Mouse (Mus musculus) monocyte, adult 2 months (primary cell): Measurements from ENCODE around the gene Ppp1r1b.
"Not testable (repeated sequence)": the region's sequence is repeated elsewhere in the genome, so short reads cannot be mapped to it uniquely, and the experiment has no call there.

Experiments used
- DNase-seq, 2 experiments: peaks; one replicate each; pipeline ENCODE4 v3.0.0; 2022; ENCODE audit warnings: low spot score in 2 of 2, low read depth in 1 of 2

Gene Ppp1r1b

GRCm38 (mm10) chr11:98371556-98372240, 23.5 kb downstream of the Ppp1r1b start:
- DNase-seq = no peak

DNA sequence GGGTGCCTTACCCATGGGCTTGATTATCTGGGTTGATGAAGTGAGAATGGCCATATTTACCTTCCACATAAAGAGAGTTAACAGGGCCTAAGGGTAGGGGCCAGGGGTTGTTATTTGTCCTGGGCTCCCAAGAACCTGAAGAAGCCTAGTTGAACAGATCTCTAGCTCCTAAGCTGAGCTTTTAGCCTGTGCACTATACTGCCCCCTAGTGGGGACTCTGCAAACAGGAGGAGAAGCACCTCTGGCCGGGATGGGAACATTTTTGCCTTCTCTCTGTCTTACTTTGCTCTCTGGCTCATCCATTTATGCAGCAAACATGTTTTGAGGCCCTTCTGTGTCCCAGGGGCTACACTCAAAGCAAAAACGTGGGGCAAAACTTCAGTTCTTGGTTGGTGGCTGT, 24.2 kb downstream of the Ppp1r1b start:
- no peak for DNase-seq

DNA sequence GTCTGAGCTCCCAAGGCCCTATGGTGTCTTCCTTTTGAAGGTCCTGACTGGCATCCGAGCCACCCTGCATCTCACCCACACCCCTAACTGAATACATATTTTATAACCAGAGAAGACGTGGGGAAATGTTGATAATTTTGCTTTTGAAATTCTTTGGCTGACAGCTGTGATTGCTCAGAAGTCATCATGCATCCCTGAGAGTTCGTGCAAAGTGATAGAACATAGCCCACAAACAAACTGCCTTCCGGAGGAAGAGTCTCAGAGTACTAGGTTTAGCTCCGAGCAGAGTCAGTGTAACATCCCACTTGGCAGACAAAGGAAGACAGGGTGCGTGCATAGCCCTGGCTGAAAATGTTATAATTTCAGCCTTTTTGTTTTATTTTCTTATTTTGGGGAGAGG, 25.0 kb downstream of the Ppp1r1b start:
- no peak for DNase-seq

DNA sequence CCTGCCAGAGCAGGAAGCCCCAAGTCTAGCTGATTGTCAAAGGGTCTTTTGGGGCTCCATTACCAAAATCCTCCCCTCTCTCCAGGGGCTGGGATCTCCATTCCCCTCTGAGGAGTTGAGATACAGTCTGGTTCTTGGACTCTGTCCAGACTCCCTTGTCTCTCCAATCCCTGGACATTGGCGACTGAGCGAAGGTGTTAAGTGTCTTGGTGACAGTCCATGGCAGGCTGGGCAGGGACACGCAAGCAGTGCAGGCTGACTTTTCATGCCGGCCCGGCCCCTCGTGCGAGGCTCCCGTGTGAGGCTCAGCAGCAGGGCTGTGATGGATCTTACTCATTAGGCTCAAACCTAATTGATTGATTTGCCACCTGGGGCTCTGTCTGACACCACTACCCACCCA, 26.1 kb downstream of the Ppp1r1b start:
- DNase-seq = no peak

- DNase-seq = no peak
Observed at GRCm38 (mm10) chr11:98376756-98377155, 28.6 kb downstream of the Ppp1r1b start.

DNA sequence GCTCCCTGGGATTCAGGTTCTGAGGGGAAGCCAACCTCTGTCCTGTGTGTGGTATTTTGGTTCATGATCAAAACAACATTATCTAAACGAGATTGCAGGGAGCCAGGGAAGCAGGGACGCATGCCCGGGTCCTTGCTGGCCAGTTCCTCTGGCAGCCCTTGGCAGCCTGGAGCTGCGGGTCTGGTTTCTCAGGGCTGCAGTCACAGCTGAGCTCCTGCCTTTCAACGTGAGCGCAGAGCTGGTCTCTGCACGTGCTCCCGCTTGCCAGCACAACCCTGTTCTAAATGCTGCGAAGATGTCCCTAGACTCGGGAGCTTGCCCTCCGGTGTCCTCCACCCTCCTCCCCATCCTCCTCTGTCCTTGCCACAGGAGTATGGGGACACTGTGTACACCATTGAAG, 29.6 kb downstream of the Ppp1r1b start:
- no peak for DNase-seq

DNA sequence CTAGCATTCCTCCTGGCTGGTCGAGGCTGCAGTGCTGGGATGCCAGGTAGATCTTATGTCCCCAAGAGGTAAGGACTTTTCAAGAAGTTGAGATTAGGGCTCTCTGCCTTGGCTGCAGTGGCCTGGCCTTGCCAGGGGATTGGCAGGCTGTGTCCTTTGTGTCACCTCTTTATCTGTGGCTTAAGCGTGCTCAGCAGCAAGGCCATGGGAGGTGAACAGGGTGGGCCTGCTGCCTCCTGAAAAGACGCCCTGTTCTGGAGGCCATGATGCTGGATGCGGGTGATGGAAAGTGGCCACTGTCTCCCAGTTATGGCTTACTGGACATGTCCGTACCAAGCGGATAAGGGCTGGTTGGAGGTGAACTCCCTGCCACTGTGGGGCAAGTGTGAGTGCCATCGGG, 31.2 kb downstream of the Ppp1r1b start:
- DNase-seq = no peak

DNA sequence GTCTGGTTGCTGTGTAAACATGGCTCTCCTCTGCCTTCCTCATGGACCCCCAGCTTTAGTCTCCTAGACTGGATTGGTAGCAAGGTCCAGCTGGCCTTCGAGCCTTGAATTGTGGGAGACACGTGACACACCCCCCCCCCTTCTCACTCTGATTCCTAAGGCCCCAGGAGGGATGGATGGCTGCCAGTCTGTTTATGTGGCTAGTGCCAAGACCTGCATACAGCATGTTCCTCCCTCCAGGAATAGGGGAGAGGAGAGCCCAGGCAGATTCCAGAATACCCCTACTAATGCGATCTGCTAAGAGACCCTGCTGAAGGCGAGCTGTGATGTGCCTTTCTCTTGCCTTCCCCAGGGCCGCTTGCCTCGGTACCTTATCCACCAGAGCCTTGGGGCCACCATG, 31.9 kb downstream of the Ppp1r1b start:
- DNase-seq = no peak

DNA sequence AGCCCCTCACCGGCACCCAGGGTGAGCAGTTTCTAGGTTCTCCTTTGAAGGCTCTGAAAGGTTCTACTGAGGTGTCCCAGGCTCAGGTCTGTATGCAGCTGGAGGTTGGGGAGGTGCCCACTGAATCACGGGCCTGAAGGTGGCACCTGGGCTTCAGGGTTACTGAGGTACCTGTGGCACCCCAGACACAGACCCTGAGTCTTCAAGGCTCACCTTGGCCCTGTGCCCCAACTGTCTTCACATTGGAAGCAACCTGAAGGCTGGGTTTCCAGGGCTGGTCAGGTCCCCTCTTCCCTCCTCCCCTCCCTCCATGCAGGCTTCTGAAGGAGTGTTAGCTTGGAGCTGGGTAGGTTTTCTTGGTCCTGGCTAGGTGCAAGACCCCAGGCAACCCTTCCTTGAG, 33.4 kb downstream of the Ppp1r1b start:
- DNase-seq = no peak

GRCm38 (mm10) chr11:98382405-98382804, 34.2 kb downstream of the Ppp1r1b start:
- DNase-seq = not testable (repeated sequence)

DNA sequence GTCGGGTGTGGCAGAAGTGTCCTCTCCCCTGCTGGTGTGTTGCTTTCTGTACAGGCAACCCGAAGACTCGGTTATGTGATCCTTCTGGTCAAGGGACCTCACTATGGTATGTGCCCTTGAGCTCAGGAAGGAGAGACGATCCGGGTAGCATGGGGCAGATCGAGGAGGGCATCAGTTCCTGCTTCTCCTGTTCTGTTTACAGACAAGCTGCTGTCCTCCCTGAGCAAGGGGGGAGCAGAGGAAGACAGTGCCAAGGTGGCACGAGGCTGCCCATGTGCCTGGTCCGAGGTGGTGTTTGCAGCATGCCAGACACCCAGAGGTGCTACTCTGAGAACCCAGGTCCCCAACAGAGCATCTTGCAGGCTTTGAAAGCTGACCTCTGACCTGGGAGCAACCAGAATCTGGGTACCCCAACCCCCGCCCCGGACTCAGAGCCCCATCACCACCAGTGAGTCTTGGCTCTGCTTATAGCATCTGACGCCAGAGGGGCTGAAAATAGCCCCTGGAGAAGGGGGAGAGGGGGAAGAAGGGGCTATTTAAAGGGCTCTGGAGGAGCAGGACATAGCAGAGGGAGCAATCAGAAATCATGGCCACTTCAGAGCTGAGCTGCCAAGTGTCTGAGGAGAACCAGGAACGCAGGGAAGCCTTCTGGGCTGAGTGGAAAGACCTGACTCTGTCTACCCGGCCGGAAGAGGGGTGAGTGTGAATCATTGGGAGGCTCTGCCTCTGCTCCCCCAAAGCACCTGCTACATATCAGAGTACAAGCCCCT, 35.2 kb downstream of the Ppp1r1b start, which contains the start of gene Tcap:
Gene Tcap (plus strand): TSS at position 551 of the 770 bp plus-strand sequence.
- DNase-seq = no peak

DNA sequence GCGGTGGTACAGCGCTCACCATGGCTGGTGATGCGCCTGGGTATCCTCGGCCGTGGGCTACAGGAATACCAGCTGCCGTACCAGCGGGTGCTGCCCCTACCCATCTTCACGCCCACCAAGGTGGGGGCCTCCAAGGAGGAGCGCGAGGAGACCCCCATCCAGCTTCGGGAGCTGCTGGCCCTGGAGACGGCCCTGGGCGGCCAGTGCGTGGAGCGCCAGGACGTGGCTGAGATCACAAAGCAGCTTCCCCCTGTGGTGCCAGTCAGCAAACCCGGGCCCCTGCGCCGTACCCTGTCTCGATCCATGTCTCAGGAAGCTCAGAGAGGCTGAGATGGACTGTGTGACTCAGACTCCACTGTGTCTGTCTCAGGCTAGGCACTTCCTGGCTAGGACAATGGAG, 36.0 kb downstream of the Ppp1r1b start:
- DNase-seq = no peak

GRCm38 (mm10) chr11:98384721-98385637, 36.8 kb downstream of the Ppp1r1b start:
- DNase-seq = no peak

DNA sequence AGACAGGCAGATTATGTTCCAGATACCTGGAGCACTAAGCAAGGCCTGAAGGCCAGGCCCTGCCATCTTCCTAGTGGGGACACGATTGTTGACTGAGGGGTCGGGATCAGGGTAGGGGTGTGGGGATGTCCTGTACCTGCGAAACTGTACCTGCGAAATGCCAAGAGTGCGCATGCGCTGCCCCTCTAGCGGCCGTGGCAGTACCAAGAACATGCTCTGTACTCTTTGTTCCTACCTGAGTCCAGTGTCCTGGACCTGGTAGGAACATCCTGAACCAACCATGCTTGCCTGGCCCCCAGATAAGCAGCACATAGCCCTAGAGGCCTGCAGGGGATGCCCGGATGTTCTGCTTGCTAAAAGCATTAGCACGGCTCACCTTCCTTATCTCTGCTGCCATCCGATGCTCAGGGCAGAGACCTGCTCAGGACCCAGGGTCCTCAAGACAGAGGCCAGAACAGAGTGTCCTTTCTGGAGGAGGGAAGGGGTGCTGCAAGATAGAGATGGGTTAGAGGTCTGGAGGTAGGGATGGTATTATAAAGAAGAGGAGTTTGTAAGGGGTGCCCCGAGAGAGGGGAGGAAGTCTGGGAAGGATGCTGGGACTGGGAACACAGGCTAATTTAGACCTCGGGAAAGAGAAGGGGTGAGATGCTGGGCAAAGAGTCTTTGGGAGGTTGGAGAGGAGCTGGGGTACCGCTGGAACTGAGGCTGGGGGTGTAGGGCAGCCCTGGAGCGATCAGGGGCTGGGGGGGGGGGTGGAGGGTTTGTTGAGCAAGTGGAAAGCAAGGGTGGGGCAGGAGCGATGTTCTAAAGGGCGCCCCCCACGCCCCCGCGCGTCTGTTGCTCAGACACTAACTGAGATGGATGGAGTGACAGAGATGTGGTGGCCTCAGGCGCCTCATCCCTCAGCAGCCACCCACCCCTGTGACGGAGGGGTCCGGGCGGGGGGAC, 37.7 kb downstream of the Ppp1r1b start, which contains the start of gene Pnmt:
Gene Pnmt (plus strand): TSS at position 813 of the 948 bp plus-strand sequence.
- no peak for DNase-seq

- DNase-seq = no peak
Observed at GRCm38 (mm10) chr11:98386596-98386995, 38.4 kb downstream of the Ppp1r1b start.

- DNase-seq = no peak
Observed at GRCm38 (mm10) chr11:98387056-98387577, 38.9 kb downstream of the Ppp1r1b start.

GRCm38 (mm10) chr11:98388282-98388681, 40.1 kb downstream of the Ppp1r1b start:
- DNase-seq = no peak

DNA sequence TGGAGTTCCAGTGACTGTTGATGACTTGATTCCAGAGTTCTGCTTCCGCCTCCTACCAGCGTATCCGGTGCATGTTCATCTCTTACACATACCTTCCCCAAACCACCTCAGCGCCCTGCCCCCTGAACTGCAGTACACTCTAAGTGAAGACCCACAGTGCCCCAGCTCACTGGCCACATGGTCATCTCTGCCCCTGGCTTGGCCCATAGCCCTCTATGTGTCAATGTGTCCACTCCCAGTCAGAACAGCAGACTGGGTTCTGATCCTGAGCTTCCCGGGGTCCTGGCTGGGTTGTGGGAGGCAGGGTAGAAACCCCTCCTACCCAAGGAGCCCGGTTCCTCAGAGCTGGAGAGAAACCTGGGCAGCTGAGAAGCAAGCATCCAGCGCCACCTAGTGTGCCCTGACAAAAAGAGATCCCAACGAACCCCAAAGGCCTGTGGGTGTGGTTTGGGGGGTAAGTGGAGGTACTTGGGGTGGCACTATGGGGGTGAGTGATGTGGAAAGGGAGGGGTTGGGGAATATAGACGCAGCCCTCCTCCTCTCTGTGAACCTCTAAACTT, 41.1 kb downstream of the Ppp1r1b start:
- DNase-seq = no peak

- no peak for DNase-seq
Observed at GRCm38 (mm10) chr11:98390141-98390540, 41.9 kb downstream of the Ppp1r1b start.

DNA sequence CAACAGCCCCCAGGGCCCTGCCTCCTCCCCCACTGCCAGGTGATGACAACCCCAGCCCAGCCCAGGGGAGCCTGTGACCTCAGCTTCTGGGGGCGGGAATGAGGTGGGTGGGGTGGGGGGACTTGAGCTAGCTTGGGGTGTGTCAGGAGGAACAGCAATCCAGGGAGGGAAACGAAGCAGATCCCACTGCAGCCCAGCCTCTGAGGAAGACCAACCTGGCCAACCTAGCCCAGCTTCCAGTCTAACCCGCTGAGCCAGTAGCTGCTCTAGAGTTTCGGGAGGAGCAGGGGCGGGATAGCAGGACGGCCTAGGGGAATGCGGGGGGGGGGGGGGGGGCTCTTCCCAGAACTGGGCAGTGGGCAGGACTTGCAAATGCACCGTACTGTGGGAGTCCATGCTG, 43.8 kb downstream of the Ppp1r1b start:
- DNase-seq = no peak
